Mouse (Mus musculus) lung, embryonic 16.5 days (tissue): ENCODE results near the gene Slc27a2. TPM values are rescaled to one million over a fixed set of nuclear protein-coding genes. Genes with fewer than 3 reads are reported as not detected.

Source experiments
- ATAC-seq: fragments of 200-750 bp; cut with Nextera tagmentation; 2 replicates; pipeline ENCODE4 v1.8.0; 2017; ENCODE audit warnings: low read depth, mild to moderate bottlenecking, moderate library complexity
- H3K27ac ChIP-seq: fragments of 300-500 bp; sonication (generic); 2 replicates; pipeline ENCODE4 v1.5.1; 2014; ENCODE audit warnings: mild to moderate bottlenecking, control low read depth, low read length
- H3K27me3 ChIP-seq: fragments of 300-500 bp; sonication (generic); 2 replicates; pipeline ENCODE4 v1.6.1; 2014; ENCODE audit warnings: low read depth, low read length, mixed read lengths; ENCODE audit not compliant: control insufficient read depth, insufficient read depth
- H3K36me3 ChIP-seq: fragments of 300-500 bp; sonication (generic); 2 replicates; pipeline ENCODE4 v1.6.1; 2014; ENCODE audit warnings: low read length; ENCODE audit not compliant: control insufficient read depth, insufficient read depth
- H3K4me1 ChIP-seq: fragments of 300-500 bp; sonication (generic); replicated peaks from 2 replicates; pipeline ENCODE4 v1.6.1; 2014; ENCODE audit warnings: low read length, mixed read lengths; ENCODE audit not compliant: control insufficient read depth, insufficient read depth
- H3K4me2 ChIP-seq: fragments of 300-500 bp; sonication (generic); 2 replicates; pipeline ENCODE4 v1.6.1; 2014; ENCODE audit warnings: low read depth, low read length, control low read depth
- H3K4me3 ChIP-seq: fragments of 300-500 bp; sonication (generic); 2 replicates; pipeline ENCODE4 v1.5.1; 2014; ENCODE audit warnings: mild to moderate bottlenecking, low read length, control low read depth
- H3K9ac ChIP-seq: fragments of 300-500 bp; sonication (generic); 2 replicates; pipeline ENCODE4 v1.6.1; 2014; ENCODE audit warnings: low read length, control low read depth
- H3K9me3 ChIP-seq: fragments of 300-500 bp; sonication (generic); 2 replicates; pipeline ENCODE4 v1.6.1; 2016; ENCODE audit warnings: low read length; ENCODE audit not compliant: control insufficient read depth
- WGBS: fragments of 180-500 bp; shearing (Covaris S2); extraction: QIAGEN DNeasy Blood & Tissue Kit; methylation state at CpG from one replicate; pipeline ENCODE4 v1.1.7; 2014; 5-methylcytosine and 5-hydroxymethylcytosine counted together
- polyA plus RNA-seq: library from polyadenylated mRNA; unstranded; fragments of >200 nt; fragmentation: Nextera tagmentation; extraction: Ambion mirVana; gene quantifications from 2 replicates; pipeline ENCODE4 v1.2.1, GENCODE M21; 2015

Slc27a2 gene
- polyA plus RNA-seq, 1 experiment from 2014 or later, result 1.5 TPM

GRCm38 (mm10) chr2:126577362-126577761 lies 25.2 kb downstream of the Slc27a2 start:
- Histone ChIP-seq H3K36me3 (no peaks in the 10 kb centered on the region), H3K27ac (no peak overlapping the region), H3K4me1 (no peaks in the 10 kb centered on the region), H3K4me2 (no peak overlapping the region), H3K27me3 (no peaks in the 10 kb centered on the region), H3K9me3 (no peaks in the 10 kb centered on the region), H3K9ac (no peak overlapping the region), H3K4me3 (no peak overlapping the region)
- ATAC-seq, result no peak
- 79% methylated on average over 5 of the region's 5 CpGs for WGBS

GRCm38 (mm10) chr2:126579282-126579681 lies 27.1 kb downstream of the Slc27a2 start:
- Histone ChIP-seq H3K9me3 (no peaks in the 10 kb centered on the region), H3K9ac (no peak overlapping the region), H3K4me2 (no peak overlapping the region), H3K4me3 (no peak overlapping the region), H3K27me3 (no peaks in the 10 kb centered on the region), H3K36me3 (no peaks in the 10 kb centered on the region), H3K4me1 (no peaks in the 10 kb centered on the region), H3K27ac (no peak overlapping the region)
- no peak for ATAC-seq
- WGBS, result 80% methylated on average over 1 of the region's 1 CpGs

GRCm38 (mm10) chr2:126583960-126584359 lies 31.8 kb downstream of the Slc27a2 start:
- Histone ChIP-seq H3K9ac (no peak overlapping the region), H3K4me3 (no peak overlapping the region), H3K4me2 (no peak overlapping the region), H3K9me3 (no peaks in the 10 kb centered on the region), H3K27ac (no peak overlapping the region), H3K4me1 (no peaks in the 10 kb centered on the region), H3K36me3 (no peaks in the 10 kb centered on the region), H3K27me3 (no peaks in the 10 kb centered on the region)
- 62% methylated on average over 6 of the region's 6 CpGs for WGBS
- no peak for ATAC-seq

- H3K36me3 ChIP-seq, result no peaks in the 10 kb centered on the region
- no peak overlapping the region for H3K4me2 ChIP-seq
- H3K4me1 ChIP-seq, result no peaks in the 10 kb centered on the region
- no peaks in the 10 kb centered on the region for H3K9me3 ChIP-seq
- no peaks in the 10 kb centered on the region for H3K27me3 ChIP-seq
- no peak for ATAC-seq
- 71% methylated on average over 8 of the region's 8 CpGs for WGBS
- H3K9ac ChIP-seq, result no peak overlapping the region
- no peak overlapping the region for H3K4me3 ChIP-seq
- no peak overlapping the region for H3K27ac ChIP-seq
Measured at GRCm38 (mm10) chr2:126584621-126585369, 32.6 kb downstream of the Slc27a2 start.

GRCm38 (mm10) chr2:126587468-126587867 lies 35.3 kb downstream of the Slc27a2 start:
- whole genome bisulfite sequencing, result 71% methylated on average over 3 of the region's 3 CpGs
- Histone ChIP-seq H3K4me2 (no peak overlapping the region), H3K4me3 (no peak overlapping the region), H3K9me3 (no peaks in the 10 kb centered on the region), H3K4me1 (no peaks in the 10 kb centered on the region), H3K27ac (no peak overlapping the region), H3K36me3 (no peaks in the 10 kb centered on the region), H3K9ac (no peak overlapping the region), H3K27me3 (no peaks in the 10 kb centered on the region)
- ATAC-seq, result no peak

- H3K9me3 ChIP-seq, result no peaks in the 10 kb centered on the region
- no peaks in the 10 kb centered on the region for H3K4me1 ChIP-seq
- no peak overlapping the region for H3K4me2 ChIP-seq
- no peaks in the 10 kb centered on the region for H3K36me3 ChIP-seq
- ATAC-seq, result no peak
- H3K9ac ChIP-seq, result no peak overlapping the region
- H3K27ac ChIP-seq, result no peak overlapping the region
- 83% methylated on average over 4 of the region's 4 CpGs for WGBS
- H3K4me3 ChIP-seq, result no peak overlapping the region
- H3K27me3 ChIP-seq, result no peaks in the 10 kb centered on the region
Measured at GRCm38 (mm10) chr2:126591304-126591703, 39.1 kb downstream of the Slc27a2 start.

- Histone ChIP-seq H3K9ac (peak overlapping the region; percentile 50), H3K9me3 (no peaks in the 10 kb centered on the region), H3K4me3 (peak overlapping the region; percentile 39), H3K4me2 (peak overlapping the region; percentile 62), H3K36me3 (no peaks in the 10 kb centered on the region), H3K27ac (no peak overlapping the region), H3K4me1 (peaks cover 4% of the 10 kb centered on the region; the same call in 1 of the 2 replicates), H3K27me3 (no peaks in the 10 kb centered on the region)
- peak; percentile 66; the same call in 1 of the 2 replicates for ATAC-seq
- 21% methylated on average over 26 of the region's 26 CpGs for WGBS
Measured at GRCm38 (mm10) chr2:126593831-126594610, 41.8 kb downstream of the Slc27a2 start.

GRCm38 (mm10) chr2:126596347-126597072 lies 44.3 kb downstream of the Slc27a2 start:
- no peaks in the 10 kb centered on the region for H3K36me3 ChIP-seq
- H3K9me3 ChIP-seq, result no peaks in the 10 kb centered on the region
- WGBS, result 84% methylated on average over 7 of the region's 7 CpGs
- H3K27me3 ChIP-seq, result no peaks in the 10 kb centered on the region
- H3K9ac ChIP-seq, result no peak overlapping the region
- no peak overlapping the region for H3K4me3 ChIP-seq
- no peak overlapping the region for H3K27ac ChIP-seq
- no peak overlapping the region for H3K4me2 ChIP-seq
- no peak for ATAC-seq
- H3K4me1 ChIP-seq, result peaks cover 4% of the 10 kb centered on the region; the same call in 1 of the 2 replicates
